Mouse (Mus musculus) c-Kit-negative CD71-positive TER-119-positive erythroid progenitor cells, embryonic 14.5 days (primary cell): ENCODE results near the gene Dnajc5g.

ENCODE experiments used
- DNase-seq: peaks from one replicate; pipeline ENCODE4 v3.0.0-alpha.2; 2013; ENCODE audit warnings: low read depth, low spot score

The Dnajc5g gene

GRCm38 (mm10) chr5:31108000-31108490 lies 2.0 kb downstream of the Dnajc5g start, which contains the start of gene Slc30a3:
TSS of gene Slc30a3 (minus strand) at chr5:31108237.
- DNase-seq: no peak

GRCm38 (mm10) chr5:31110781-31111180 lies 4.7 kb downstream of the Dnajc5g start:
- DNase-seq: no peak

GRCm38 (mm10) chr5:31116354-31116753 lies 10.3 kb downstream of the Dnajc5g start, which contains the start of gene Trim54:
TSS of gene Trim54 (plus strand) at chr5:31116712.
- DNase-seq: no peak

- DNase-seq: no peak
These were observed 10.8 kb downstream of the Dnajc5g start for GRCm38 (mm10) chr5:31116912-31117311.

GRCm38 (mm10) chr5:31121111-31121510 lies 15.0 kb downstream of the Dnajc5g start:
- DNase-seq: no peak

GRCm38 (mm10) chr5:31123481-31123880 lies 17.4 kb downstream of the Dnajc5g start:
- DNase-seq: no peak

GRCm38 (mm10) chr5:31126050-31126449 lies 20.0 kb downstream of the Dnajc5g start:
- no peak for DNase-seq

- no peak for DNase-seq
These were observed 30.8 kb downstream of the Dnajc5g start for GRCm38 (mm10) chr5:31136730-31137424.

- DNase-seq: no peak
These were observed 31.6 kb downstream of the Dnajc5g start for GRCm38 (mm10) chr5:31137658-31138057.

GRCm38 (mm10) chr5:31138241-31138967 lies 32.3 kb downstream of the Dnajc5g start, which contains the start of gene Ucn:
TSS of gene Ucn (minus strand) at chr5:31138829.
- no peak for DNase-seq

- DNase-seq: no peak
These were observed 32.9 kb downstream of the Dnajc5g start for GRCm38 (mm10) chr5:31138968-31139425.

GRCm38 (mm10) chr5:31149781-31150180 lies 43.7 kb downstream of the Dnajc5g start:
- no peak for DNase-seq

- no peak for DNase-seq
These were observed 45.7 kb downstream of the Dnajc5g start for GRCm38 (mm10) chr5:31151746-31152145.

- no peak for DNase-seq
These were observed 47.5 kb downstream of the Dnajc5g start for GRCm38 (mm10) chr5:31153516-31154151.

- DNase-seq: peak; percentile 53
These were observed 48.1 kb downstream of the Dnajc5g start, which contains the start of gene Mpv17 for GRCm38 (mm10) chr5:31154152-31154553. TSS of gene Mpv17 (minus strand) at chr5:31154251.
